Mouse (Mus musculus): ENCODE measurements around the gene Lrrc4c. TPM values are rescaled to one million over a fixed set of nuclear protein-coding genes. Genes with fewer than 3 reads are reported as not detected.

The Lrrc4c gene
- total RNA-seq, 4 experiments from 2014 or later, result 0.27 to 0.53 (median 0.37) TPM

DNA sequence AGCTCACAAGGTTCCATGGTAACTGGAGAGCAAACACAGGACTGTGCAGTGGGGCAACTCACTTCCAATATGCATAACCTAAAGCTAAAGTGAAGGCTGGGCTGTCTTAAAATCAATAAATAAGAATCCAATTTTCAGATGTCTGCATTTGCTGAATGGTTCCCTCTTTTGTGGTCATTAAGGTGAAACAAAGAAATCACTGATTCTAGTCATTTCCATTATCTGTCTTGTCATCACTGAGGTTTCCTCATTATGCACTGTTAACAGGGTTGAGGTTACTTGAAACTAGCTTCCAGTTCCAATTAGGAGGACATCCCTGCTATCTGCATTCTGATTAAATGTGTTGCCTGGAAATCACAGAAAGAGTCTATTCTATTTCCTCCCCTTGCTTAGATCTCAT, 1291.5 kb downstream of the Lrrc4c start:
- no peak for DNase-seq (ENCODE audit: low spot score)

DNA sequence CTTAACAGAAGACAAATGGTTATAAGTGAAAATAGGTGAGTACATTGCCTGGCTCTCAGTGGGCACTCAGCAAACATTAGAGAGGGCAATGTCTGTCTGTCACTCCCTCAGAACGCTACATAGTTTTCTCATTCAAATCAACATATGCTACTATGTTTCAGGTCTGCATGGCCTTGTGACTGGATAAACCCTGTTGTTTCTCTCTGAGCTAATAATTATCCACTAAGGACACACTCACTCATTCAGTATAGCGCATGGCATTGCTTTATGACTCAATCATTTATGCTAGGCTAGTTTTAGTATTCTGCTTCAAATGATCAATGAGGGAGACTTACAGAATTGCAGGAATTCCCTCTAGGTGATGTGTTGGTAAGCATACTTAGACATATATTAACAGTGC, 1292.6 kb downstream of the Lrrc4c start:
- DNase-seq (ENCODE audit: low spot score), result no peak

DNA sequence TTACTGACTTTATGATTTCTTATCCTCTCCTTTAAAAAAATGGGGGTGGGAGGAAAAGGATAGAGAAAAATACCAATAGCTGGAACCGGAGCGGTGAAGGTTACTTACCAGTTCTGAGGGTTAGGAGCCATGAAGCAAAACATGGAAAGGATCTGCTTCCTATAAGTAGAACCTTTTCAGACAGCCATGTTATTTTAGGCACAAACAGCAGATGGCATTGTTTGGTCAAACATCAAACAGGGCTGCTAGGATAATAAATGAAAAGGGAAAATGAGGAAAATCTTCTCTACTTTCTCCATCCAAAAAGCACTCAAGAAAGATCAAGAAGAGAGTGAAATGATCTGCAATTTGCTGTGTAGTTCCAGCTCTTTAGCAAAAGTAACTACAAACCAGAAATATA, 1296.8 kb downstream of the Lrrc4c start:
- no peak for DNase-seq (ENCODE audit: low spot score)

DNA sequence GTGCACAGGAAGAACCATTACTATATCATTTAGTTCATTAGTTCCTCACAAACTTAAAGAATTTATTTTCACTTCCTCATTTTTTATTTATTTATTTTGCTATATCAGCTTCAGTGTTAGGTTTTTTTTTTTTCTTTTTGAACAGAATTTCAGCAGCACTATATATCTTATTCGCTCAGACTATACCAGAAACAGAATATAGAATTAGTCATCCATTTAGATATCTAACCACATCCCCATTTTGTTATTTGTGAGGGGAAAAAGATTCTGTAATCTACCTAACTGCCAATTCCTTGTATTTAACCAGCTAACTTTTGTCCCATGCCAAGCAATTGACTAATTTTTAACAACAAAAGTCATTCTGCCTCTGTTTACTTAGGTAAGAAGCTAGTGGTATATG, 1300.6 kb downstream of the Lrrc4c start:
- DNase-seq (ENCODE audit: low spot score), result no peak

DNA sequence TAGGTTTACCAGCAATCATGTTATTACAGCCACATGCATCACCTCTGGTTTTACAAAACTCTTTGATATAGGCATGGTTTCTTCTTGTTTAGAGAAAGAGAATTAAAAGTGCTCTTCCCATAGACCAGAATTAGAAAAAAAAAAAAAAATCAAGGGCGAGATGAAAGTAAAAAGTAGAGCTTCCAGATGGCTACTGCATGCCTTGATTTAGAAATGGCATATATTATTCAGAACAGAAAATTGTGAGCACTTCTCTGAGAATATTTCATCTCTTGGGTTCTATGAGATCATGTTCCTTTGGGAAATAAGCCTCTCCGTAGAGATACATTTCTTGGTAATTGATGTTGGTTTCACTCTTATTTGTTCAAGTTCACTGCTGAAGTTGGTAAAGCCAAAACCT, 1322.0 kb downstream of the Lrrc4c start:
- DNase-seq (ENCODE audit: low spot score), result no peak

- DNase-seq (ENCODE audit: low spot score), result no peak
These were observed 1323.7 kb downstream of the Lrrc4c start for GRCm38 (mm10) chr2:97641661-97642060.

DNA sequence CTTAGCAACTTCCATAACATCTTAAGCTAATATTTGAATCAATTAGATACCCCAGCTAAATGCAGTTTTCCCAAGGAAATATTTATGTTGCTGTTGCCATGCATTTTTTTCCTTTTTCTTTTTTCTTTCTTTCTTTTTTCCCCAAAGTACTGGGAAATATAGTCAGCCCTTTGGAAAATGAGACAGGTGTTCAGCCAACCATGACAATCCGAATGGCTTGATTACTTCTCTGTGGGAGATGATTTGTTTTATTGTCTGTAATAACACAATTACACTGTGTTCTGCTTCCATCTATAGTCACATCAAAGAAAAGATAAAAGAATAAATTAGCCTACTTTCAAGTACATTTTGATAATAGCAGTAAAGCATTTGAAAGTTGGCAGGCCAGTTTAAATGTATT, 1334.7 kb downstream of the Lrrc4c start:
- DNase-seq (ENCODE audit: low spot score), result no peak

Small RNA genes lying within 50 kb of the gene (microRNA-seq; reads per million reads assigned to microRNA genes)
- gene Gm44320, result not detected
